Mouse (Mus musculus) left cerebral cortex, adult 2 months (tissue): Measurements from ENCODE around the gene Pde2a. TPM values are rescaled to one million over a fixed set of nuclear protein-coding genes. Genes with fewer than 3 reads are reported as not detected.

Experiments
- DNase-seq, 2 experiments: peaks; one replicate each; pipeline ENCODE4 v3.0.0; 2021 to 2022; ENCODE audit warnings: low spot score in 2 of 2, mixed read lengths in 1 of 2; ENCODE audit errors: extremely low spot score in 1 of 2
- H3K27ac ChIP-seq: fragments of 200-600 bp; 2 replicates; pipeline ENCODE4 v1.8.1; 2022
- H3K4me3 ChIP-seq: fragments of 200-600 bp; 2 replicates; pipeline ENCODE4 v1.8.1; 2022
- CTCF ChIP-seq: fragments of 200-600 bp; IDR thresholded peaks from 2 replicates; pipeline ENCODE4 v1.8.1; 2022; ENCODE audit warnings: antibody characterized with exemption, mild to moderate bottlenecking, moderate library complexity
- intact Hi-C: fragments of 180-260 bp; cut with DNase I; formaldehyde crosslinking; loops from one replicate; pipeline ENCODE4 v1.15.1; 2025
- total RNA-seq, 2 experiments: library from RNA; stranded (reverse); gene quantifications; 2 replicates each; pipeline ENCODE4 v1.2.3; 2021

The Pde2a gene
- total RNA-seq, 2 experiments from 2014 or later: 372 to 375 TPM

DNA sequence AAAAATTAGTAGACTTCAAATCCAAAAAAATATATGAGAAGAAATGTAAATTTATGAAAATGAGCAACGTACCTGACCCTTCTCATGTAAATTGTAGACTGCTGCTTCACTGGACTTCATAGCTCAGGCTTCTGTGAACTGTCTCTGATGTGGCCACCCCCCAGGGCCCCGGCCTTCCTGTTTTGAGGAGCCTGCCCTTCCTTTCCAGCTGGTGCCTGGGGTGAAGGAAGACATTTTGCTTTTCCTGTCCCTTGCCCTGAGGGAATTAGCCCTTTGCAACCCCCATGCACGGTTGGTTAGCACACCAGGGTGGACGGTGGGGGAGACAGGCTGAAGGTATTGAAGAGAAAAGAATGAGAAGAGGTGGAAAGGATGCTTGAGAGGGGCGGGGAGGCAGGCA is 35.3 kb downstream of the Pde2a start:
- no peak for TF ChIP-seq CTCF
- peak overlapping the region; percentile 21; the same call in 1 of the 2 replicates for H3K4me3 ChIP-seq
- no peak for DNase-seq
- H3K27ac ChIP-seq: peak overlapping the region; percentile 90
- intact Hi-C loops: no loop called here

DNA sequence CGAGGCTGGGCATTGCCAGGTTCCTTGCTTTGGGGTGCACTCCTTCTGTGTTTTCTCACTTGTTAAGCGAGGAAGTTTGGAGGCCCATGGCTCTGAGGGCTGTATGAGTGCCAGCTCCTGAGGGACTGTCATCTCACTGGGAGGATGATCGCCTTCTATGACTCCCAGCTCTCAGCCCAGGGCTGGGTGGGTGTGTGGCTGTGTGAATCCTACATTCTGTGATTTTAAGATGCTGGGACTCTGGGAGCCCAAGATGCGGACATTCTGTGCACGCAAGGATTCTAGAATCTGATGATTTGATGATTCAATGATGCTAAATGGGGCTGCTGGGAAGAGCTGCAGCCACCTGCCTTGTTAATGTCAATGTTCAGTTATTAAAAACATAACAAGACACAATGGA is 35.8 kb downstream of the Pde2a start:
- intact Hi-C loops: no loop called here
- peak overlapping the region; percentile 90 for H3K27ac ChIP-seq
- no peak for TF ChIP-seq CTCF

DNA sequence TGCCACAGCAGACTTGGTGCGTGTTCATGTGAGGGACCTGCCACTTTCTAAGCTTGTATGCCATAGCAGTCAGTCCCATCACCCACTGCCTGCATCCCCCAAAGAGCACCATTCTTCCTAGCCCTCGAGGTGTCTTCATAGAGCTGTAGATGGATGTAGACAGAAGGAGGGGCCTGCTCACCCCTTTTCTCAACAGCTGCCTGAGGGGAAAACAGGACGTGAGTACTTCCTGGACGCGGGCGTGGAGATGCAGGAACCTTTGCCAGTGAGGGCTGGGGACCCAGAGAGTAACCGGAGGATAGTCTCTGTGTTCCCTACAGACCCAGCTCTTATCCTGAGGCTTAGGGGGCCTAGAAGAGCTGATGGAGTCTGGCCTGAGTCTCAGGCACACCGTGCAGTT is 36.3 kb downstream of the Pde2a start:
- peak overlapping the region; percentile 90 for H3K27ac ChIP-seq
- intact Hi-C loops: no loop called here
- TF ChIP-seq CTCF: no peak

More for the DNA sequence above, 35.8 kb downstream of the Pde2a start:
- DNase-seq: peak in 1 of 2 experiments; percentile 70
- peak overlapping the region; percentile 21; the same call in 1 of the 2 replicates for H3K4me3 ChIP-seq

GRCm38 (mm10) chr7:101458278-101458781 is 36.8 kb downstream of the Pde2a start:
- no peak for DNase-seq
- no peak for TF ChIP-seq CTCF
- peak overlapping the region; percentile 90 for H3K27ac ChIP-seq
- H3K4me3 ChIP-seq: 0 out of 2 replicates have a peak overlapping the region, but pooled peaks have one; percentile 17
- intact Hi-C loops: no loop called here

More for the DNA sequence above, 36.3 kb downstream of the Pde2a start:
- 0 out of 2 replicates have a peak overlapping the region, but pooled peaks have one; percentile 17 for H3K4me3 ChIP-seq
- DNase-seq: no peak

GRCm38 (mm10) chr7:101459305-101459813 is 37.9 kb downstream of the Pde2a start:
- peak overlapping the region; percentile 90 for H3K27ac ChIP-seq
- no peak overlapping the region for H3K4me3 ChIP-seq
- intact Hi-C loops: no loop called here
- DNase-seq: no peak
- TF ChIP-seq CTCF: no peak

DNA sequence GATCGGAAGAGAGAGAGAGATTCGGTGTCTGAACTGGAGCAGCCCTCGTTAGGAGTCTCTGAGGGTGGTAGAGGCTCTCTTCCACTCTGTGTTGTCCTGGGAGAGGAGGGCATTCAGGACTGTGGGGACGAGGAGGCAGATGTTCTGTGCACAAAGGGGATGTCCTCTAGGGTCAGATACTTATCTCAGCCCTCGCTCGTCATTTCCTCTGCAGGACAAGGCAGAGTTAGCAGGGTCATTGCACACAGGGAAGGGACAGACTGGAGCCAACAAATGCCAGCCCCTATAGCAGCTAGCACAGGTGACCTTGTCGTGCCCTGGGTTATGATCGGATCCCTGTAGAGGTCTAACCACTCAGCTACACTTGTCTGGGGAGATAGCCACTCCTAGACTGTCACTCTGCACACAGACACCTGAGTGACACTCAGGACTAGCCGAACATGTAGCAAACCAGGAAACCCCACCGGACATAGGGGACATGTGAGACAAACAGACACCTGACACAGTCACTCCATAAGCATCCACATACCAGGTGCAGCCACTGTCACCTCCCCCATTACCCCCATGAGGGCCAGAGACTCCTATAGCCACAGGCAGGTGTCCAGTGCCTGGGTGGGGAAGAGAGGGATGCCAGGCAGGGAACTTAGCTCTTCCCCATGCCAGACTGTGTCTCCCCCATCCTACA is 38.6 kb downstream of the Pde2a start:
- Histone ChIP-seq H3K4me3 (no peak overlapping the region), H3K27ac (peak overlapping the region; percentile 90)
- intact Hi-C loops: no loop called here
- no peak for TF ChIP-seq CTCF
- DNase-seq: no peak

GRCm38 (mm10) chr7:101460608-101460957 is 39.1 kb downstream of the Pde2a start:
- TF ChIP-seq CTCF: no peak
- intact Hi-C loops: no loop called here
- no peak for DNase-seq
- H3K27ac ChIP-seq: peak overlapping the region; percentile 90
- H3K4me3 ChIP-seq: no peak overlapping the region

DNA sequence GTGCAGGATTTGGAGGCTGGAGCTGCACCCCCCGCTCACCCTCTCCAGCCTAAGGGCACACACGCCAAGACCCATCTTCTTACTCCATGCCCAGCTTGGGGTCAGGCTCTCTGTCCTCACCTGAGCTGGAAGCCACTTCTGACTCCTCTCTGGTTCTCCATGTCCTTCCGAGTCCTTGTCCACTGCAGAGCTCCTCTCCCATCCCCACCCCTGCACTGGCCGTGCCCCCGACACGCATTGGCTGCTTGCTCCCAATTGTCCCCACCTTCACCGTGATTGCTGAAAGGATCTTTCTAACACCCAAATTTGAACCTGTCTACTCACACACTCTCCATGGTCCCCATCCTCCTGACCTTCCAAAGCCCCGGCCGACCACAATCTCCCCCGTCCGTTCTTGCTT is 40.1 kb downstream of the Pde2a start:
- intact Hi-C loops: no loop called here
- Histone ChIP-seq H3K4me3 (no peak overlapping the region), H3K27ac (peak overlapping the region; percentile 90)
- DNase-seq: no peak
- TF ChIP-seq CTCF: no peak

DNA sequence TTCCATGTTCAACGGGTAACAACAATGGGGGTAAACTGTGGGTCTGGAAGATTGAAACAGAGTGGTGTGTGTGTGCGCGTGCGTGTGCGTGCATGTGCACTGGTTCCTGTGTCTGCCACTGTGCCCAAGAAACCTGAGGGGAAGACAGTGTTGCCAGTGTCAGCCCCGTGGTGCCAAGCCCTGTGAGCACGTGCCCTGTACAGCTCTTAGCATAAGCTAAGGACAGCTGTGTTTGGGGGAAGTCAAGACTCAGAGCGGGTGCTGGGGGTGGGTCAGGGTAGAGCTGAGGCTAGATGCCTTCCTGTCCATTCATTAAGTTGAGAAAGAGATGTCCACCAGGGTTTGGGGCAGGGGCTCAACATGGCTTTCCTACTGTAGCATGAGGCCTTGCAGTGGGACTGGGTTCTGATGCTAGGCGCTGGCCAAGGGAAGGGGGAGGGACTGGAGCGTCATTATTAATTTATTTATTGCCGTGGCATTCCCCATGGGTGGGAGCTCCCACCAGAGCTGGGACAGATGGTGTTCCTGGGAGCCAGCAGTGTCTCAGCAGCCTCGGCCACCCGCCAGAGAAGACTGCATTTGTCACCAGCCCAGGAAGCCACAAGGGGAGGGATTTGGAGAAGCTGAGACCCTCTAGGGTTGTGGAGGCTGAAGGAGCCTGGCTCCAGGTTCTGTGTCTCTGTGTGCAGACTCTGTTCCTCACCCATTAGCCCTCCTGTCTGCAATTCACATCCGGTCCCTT is 41.0 kb downstream of the Pde2a start:
- Histone ChIP-seq H3K27ac (peak overlapping the region; percentile 66), H3K4me3 (no peak overlapping the region)
- intact Hi-C loops: no loop called here
- DNase-seq: no peak
- TF ChIP-seq CTCF: no peak

- Histone ChIP-seq H3K4me3 (no peak overlapping the region), H3K27ac (peak overlapping the region; percentile 12; the same call in 1 of the 2 replicates)
- no peak for TF ChIP-seq CTCF
- intact Hi-C loops: no loop called here
- DNase-seq: no peak
These were observed 42.3 kb downstream of the Pde2a start for GRCm38 (mm10) chr7:101463665-101464271.

GRCm38 (mm10) chr7:101464927-101465326 is 43.4 kb downstream of the Pde2a start:
- intact Hi-C loops: no loop called here
- TF ChIP-seq CTCF: no peak
- Histone ChIP-seq H3K27ac (peak overlapping the region; percentile 62), H3K4me3 (no peak overlapping the region)
- DNase-seq: no peak

- H3K27ac ChIP-seq: peak overlapping the region; percentile 62
These were observed 43.9 kb downstream of the Pde2a start for GRCm38 (mm10) chr7:101465392-101465791.

More at GRCm38 (mm10) chr7:101465392-101465791, 43.9 kb downstream of the Pde2a start:
- H3K4me3 ChIP-seq: no peak overlapping the region
- intact Hi-C loops: no loop called here
- TF ChIP-seq CTCF: no peak
- no peak for DNase-seq
